Mouse (Mus musculus) limb, embryonic 10.5 days (tissue): Measurements from ENCODE around the gene Gm17571. TPM values are rescaled to one million over a fixed set of nuclear protein-coding genes. Genes with fewer than 3 reads are reported as not detected.

Experiments used
- polyA plus RNA-seq: library from polyadenylated mRNA; unstranded; fragments of >200 nt; fragmentation: Nextera tagmentation; extraction: Ambion mirVana; gene quantifications from 2 replicates; pipeline ENCODE4 v1.2.1, GENCODE M21; 2016

Gene Gm17571
- polyA plus RNA-seq, 1 experiment from 2014 or later, result not detected

Other genes starting within 250 kb of the Gm17571 start
- gene Jrkl, start 200.9 kb downstream of the Gm17571 start, polyA plus RNA-seq, result 6.3 and 7.2 TPM in 2 replicates
- 3.9 and 4.4 TPM in 2 replicates for gene Ccdc82, start 199.8 kb downstream of the Gm17571 start, polyA plus RNA-seq
- gene Maml2, start 148.8 kb downstream of the Gm17571 start, polyA plus RNA-seq, result 4.5 and 8.0 TPM in 2 replicates